Mouse (Mus musculus) ES-Bruce4 (cell line): ENCODE data around the gene Dmac2. TPM values are rescaled to one million over a fixed set of nuclear protein-coding genes. Genes with fewer than 3 reads are reported as not detected.

Experiments used
- H3K27ac ChIP-seq: 2 replicates; pipeline ENCODE4 v1.5.1; 2012; ENCODE audit warnings: low read length, inconsistent platforms; ENCODE audit not compliant: insufficient read depth
- H3K27me3 ChIP-seq: 2 replicates; pipeline ENCODE4 v1.6.1; 2012; ENCODE audit warnings: mild to moderate bottlenecking, low read length, inconsistent platforms; ENCODE audit not compliant: control insufficient read depth, poor library complexity, insufficient read depth, severe bottlenecking
- H3K36me3 ChIP-seq: 2 replicates; pipeline ENCODE4 v1.6.1; 2012; ENCODE audit warnings: inconsistent platforms, mild to moderate bottlenecking, low read length, moderate library complexity; ENCODE audit not compliant: control insufficient read depth, poor library complexity, insufficient read depth, severe bottlenecking
- H3K4me1 ChIP-seq: one replicate; pipeline ENCODE4 v1.8.1; 2011; ENCODE audit warnings: low read length; ENCODE audit not compliant: control insufficient read depth, insufficient read depth
- H3K4me3 ChIP-seq: 2 replicates; pipeline ENCODE4 v1.5.1; 2011; ENCODE audit warnings: low read depth, mild to moderate bottlenecking, low read length
- H3K9ac ChIP-seq: 2 replicates; pipeline ENCODE4 v1.6.1; 2012; ENCODE audit warnings: low read depth, mild to moderate bottlenecking, inconsistent platforms; ENCODE audit not compliant: poor library complexity, severe bottlenecking
- H3K9me3 ChIP-seq: replicated peaks from 2 replicates; pipeline ENCODE4 v1.6.1; 2012; ENCODE audit warnings: mild to moderate bottlenecking, low read length, inconsistent platforms; ENCODE audit not compliant: control insufficient read depth, poor library complexity, insufficient read depth, severe bottlenecking
- CTCF ChIP-seq: IDR thresholded peaks from one replicate; pipeline ENCODE4 v1.8.1; 2011; ENCODE audit warnings: low read depth, low read length
- EP300 ChIP-seq: IDR thresholded peaks from 2 replicates; pipeline ENCODE4 v1.6.1; 2011; ENCODE audit warnings: low read depth, low read length; ENCODE audit not compliant: insufficient read depth
- POLR2A ChIP-seq: IDR thresholded peaks from one replicate; pipeline ENCODE4 v1.8.1; 2011; ENCODE audit warnings: low read length; ENCODE audit not compliant: insufficient read depth
- polyA plus RNA-seq: library from polyadenylated mRNA; stranded (reverse); fragments of >200 nt; gene quantifications from 2 replicates; pipeline ENCODE4 v1.2.4, GENCODE M21; 2011; ENCODE audit warnings: low read depth; ENCODE audit not compliant: missing spikeins, insufficient read depth, insufficient read length

Dmac2 gene
- polyA plus RNA-seq, 1 experiment = 33.4 TPM

GRCm38 (mm10) chr7:25666381-25666780 is 47.2 kb downstream of the Dmac2 start:
- no peak overlapping the region for H3K9ac ChIP-seq
- H3K4me1 ChIP-seq = peaks cover 8% of the 10 kb centered on the region
- H3K4me3 ChIP-seq = no peak overlapping the region
- H3K27me3 ChIP-seq = no peaks in the 10 kb centered on the region
- TF ChIP-seq POLR2A (no peak), CTCF (no peak), EP300 (no peak)
- H3K36me3 ChIP-seq = peaks cover 38% of the 10 kb centered on the region
- no peaks in the 10 kb centered on the region for H3K9me3 ChIP-seq
- peak overlapping the region; percentile 32; the same call in 1 of the 2 replicates for H3K27ac ChIP-seq

GRCm38 (mm10) chr7:25669158-25669557 is 49.9 kb downstream of the Dmac2 start:
- peak overlapping the region; percentile 96 for H3K27ac ChIP-seq
- H3K4me3 ChIP-seq = no peak overlapping the region
- TF ChIP-seq EP300 = peak; percentile 93
- TF ChIP-seq CTCF = no peak
- H3K4me1 ChIP-seq = peaks cover 8% of the 10 kb centered on the region
- peaks cover 18% of the 10 kb centered on the region for H3K36me3 ChIP-seq
- H3K9me3 ChIP-seq = no peaks in the 10 kb centered on the region
- no peaks in the 10 kb centered on the region; the same call in 1 of the 2 replicates for H3K27me3 ChIP-seq
- H3K9ac ChIP-seq = no peak overlapping the region

- Histone ChIP-seq H3K9ac (no peak overlapping the region), H3K4me1 (peaks cover 8% of the 10 kb centered on the region), H3K27ac (peak overlapping the region; percentile 96), H3K27me3 (no peaks in the 10 kb centered on the region; the same call in 1 of the 2 replicates), H3K4me3 (no peak overlapping the region), H3K36me3 (peaks cover 14% of the 10 kb centered on the region), H3K9me3 (no peaks in the 10 kb centered on the region)
- no peak for TF ChIP-seq CTCF
- peak; percentile 61; the same call in 1 of the 2 replicates for TF ChIP-seq EP300
- no peak for TF ChIP-seq POLR2A
These were observed 50.4 kb downstream of the Dmac2 start for GRCm38 (mm10) chr7:25669631-25670030.

- H3K4me1 ChIP-seq = peaks cover 7% of the 10 kb centered on the region
- TF ChIP-seq CTCF (no peak), EP300 (no peak), POLR2A (no peak)
- no peaks in the 10 kb centered on the region; the same call in 1 of the 2 replicates for H3K27me3 ChIP-seq
- no peaks in the 10 kb centered on the region for H3K9me3 ChIP-seq
- 0 out of 2 replicates have a peak overlapping the region, but pooled peaks have one; percentile 10 for H3K9ac ChIP-seq
- H3K27ac ChIP-seq = peak overlapping the region; percentile 96
- peaks cover 12% of the 10 kb centered on the region for H3K36me3 ChIP-seq
- H3K4me3 ChIP-seq = no peak overlapping the region
These were observed 50.9 kb downstream of the Dmac2 start for GRCm38 (mm10) chr7:25670096-25670495.

GRCm38 (mm10) chr7:25671686-25672085 is 52.5 kb downstream of the Dmac2 start:
- Histone ChIP-seq H3K9ac (no peak overlapping the region), H3K27me3 (no peaks in the 10 kb centered on the region; the same call in 1 of the 2 replicates), H3K9me3 (no peaks in the 10 kb centered on the region), H3K36me3 (peaks cover 4% of the 10 kb centered on the region; the same call in 1 of the 2 replicates), H3K27ac (no peak overlapping the region), H3K4me1 (peaks cover 6% of the 10 kb centered on the region), H3K4me3 (no peak overlapping the region)
- TF ChIP-seq EP300 = no peak
- no peak for TF ChIP-seq POLR2A
- TF ChIP-seq CTCF = no peak

GRCm38 (mm10) chr7:25672442-25672841 is 53.2 kb downstream of the Dmac2 start:
- Histone ChIP-seq H3K27me3 (no peaks in the 10 kb centered on the region; the same call in 1 of the 2 replicates), H3K4me1 (peaks cover 6% of the 10 kb centered on the region), H3K4me3 (no peak overlapping the region), H3K36me3 (peaks cover 4% of the 10 kb centered on the region; the same call in 1 of the 2 replicates), H3K27ac (no peak overlapping the region), H3K9ac (no peak overlapping the region), H3K9me3 (no peaks in the 10 kb centered on the region)
- TF ChIP-seq POLR2A (no peak), CTCF (peak; percentile 58), EP300 (no peak)
